ENCODE assay signal across 7 mouse cellular contexts in the genomic region with DNA sequence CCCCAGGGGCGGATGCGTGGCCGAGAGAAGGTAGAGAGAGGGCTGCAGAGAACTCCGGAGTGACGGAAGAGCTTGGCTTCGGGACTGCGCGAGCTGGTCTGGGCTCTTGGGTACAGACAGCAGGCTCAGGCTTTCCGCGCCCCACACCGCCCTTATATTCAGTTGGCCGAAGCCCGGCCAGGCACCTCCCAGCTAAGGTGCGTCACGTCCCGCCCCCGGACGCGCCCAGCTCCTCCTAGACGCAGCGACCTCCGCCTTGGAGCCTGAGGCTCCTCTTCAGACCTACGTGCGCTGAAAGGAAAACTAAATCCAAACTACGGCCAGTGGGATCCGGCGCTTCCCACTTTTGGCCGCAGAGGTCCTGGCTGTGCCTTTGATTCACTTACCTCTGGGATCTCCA. TPM values are rescaled to one million over a fixed set of nuclear protein-coding genes. Genes with fewer than 3 reads are reported as not detected.
A peak's percentile ranks its signal among the peaks of the same experiment; 100 is the strongest.
DNase-seq lines count a peak whose midpoint lies in the region; ATAC-seq lines count a peak whose summit lies in the region.

A gene (minus strand): TSS at position 127 of the 400 bp plus-strand sequence.

- H3K27me3 ChIP-seq in intestine, embryonic 14.5 days (replicated peaks; ENCODE audit: control insufficient read depth, insufficient read depth, low read length): peaks cover 16% of the 10 kb centered on the region
- H3K27me3 ChIP-seq in limb, embryonic 11.5 days (ENCODE audit: control insufficient read depth, insufficient read depth, low read length): peaks cover 19% of the 10 kb centered on the region
- peaks cover 46% of the 10 kb centered on the region for H3K27me3 ChIP-seq in midbrain, embryonic 12.5 days

- H3K27ac ChIP-seq in intestine, embryonic 14.5 days (ENCODE audit: low read depth): peak within 1 kb of the TSS; percentile 70
- no peak within 1 kb of the TSS for H3K27ac ChIP-seq in limb, embryonic 11.5 days (replicated peaks; ENCODE audit: low read depth, low read length)
- no peak within 1 kb of the TSS for H3K27ac ChIP-seq in midbrain, embryonic 12.5 days (replicated peaks)

- peaks cover 14% of the 10 kb centered on the region for H3K4me1 ChIP-seq in intestine, embryonic 14.5 days (replicated peaks; ENCODE audit: control insufficient read depth, insufficient read depth, low read length)
- peaks cover 16% of the 10 kb centered on the region for H3K4me1 ChIP-seq in limb, embryonic 11.5 days (ENCODE audit: control insufficient read depth, insufficient read depth, low read length)
- peaks cover 27% of the 10 kb centered on the region for H3K4me1 ChIP-seq in midbrain, embryonic 12.5 days

- 1% methylated on average over 28 of the region's 28 CpGs for WGBS in intestine, embryonic 14.5 days
- WGBS in limb, embryonic 11.5 days: under 1% methylated on average over 28 of the region's 28 CpGs
- WGBS in midbrain, embryonic 12.5 days: 0% methylated on average over 28 of the region's 28 CpGs

- peak within 1 kb of the TSS; percentile 97 for H3K4me2 ChIP-seq in intestine, embryonic 14.5 days (ENCODE audit: low read length)
- H3K4me2 ChIP-seq in limb, embryonic 11.5 days (ENCODE audit: low read depth, severe bottlenecking): peak within 1 kb of the TSS; percentile 92
- peak within 1 kb of the TSS; percentile 89 for H3K4me2 ChIP-seq in midbrain, embryonic 12.5 days (replicated peaks)

- peak within 1 kb of the TSS; percentile 46 for H3K4me3 ChIP-seq in intestine, embryonic 14.5 days (ENCODE audit: low read depth, low read length)
- peak within 1 kb of the TSS; percentile 41 for H3K4me3 ChIP-seq in limb, embryonic 11.5 days (ENCODE audit: low read depth, low read length)
- peak within 1 kb of the TSS; percentile 45 for H3K4me3 ChIP-seq in midbrain, embryonic 12.5 days

- peaks cover 26% of the 10 kb centered on the region for H3K36me3 ChIP-seq in intestine, embryonic 14.5 days (ENCODE audit: control insufficient read depth, insufficient read depth, low read length)
- H3K36me3 ChIP-seq in limb, embryonic 11.5 days (ENCODE audit: control insufficient read depth, insufficient read depth, low read length): 0 out of 2 replicates have a peak, but pooled peaks cover 3% of the 10 kb centered on the region
- peaks cover 24% of the 10 kb centered on the region for H3K36me3 ChIP-seq in midbrain, embryonic 12.5 days

- ATAC-seq in intestine, embryonic 14.5 days (replicated peaks; ENCODE audit: low FRiP score, low TSS enrichment, low read depth): peak; percentile 89
- ATAC-seq in limb, embryonic 11.5 days (ENCODE audit: insufficient number of reproducible peaks, low FRiP score, low TSS enrichment, low read depth): peak; percentile 75
- peak; percentile 60; the same call in 1 of the 2 replicates for ATAC-seq in midbrain, embryonic 12.5 days (ENCODE audit: low FRiP score, low read depth)

- peak within 1 kb of the TSS; percentile 48 for H3K9ac ChIP-seq in intestine, embryonic 14.5 days (ENCODE audit: low read length)
- peak within 1 kb of the TSS; percentile 47 for H3K9ac ChIP-seq in limb, embryonic 11.5 days (ENCODE audit: low read length)
- peak within 1 kb of the TSS; percentile 47 for H3K9ac ChIP-seq in midbrain, embryonic 12.5 days (replicated peaks)

- H3K9me3 ChIP-seq in intestine, embryonic 14.5 days (ENCODE audit: control insufficient read depth, low read length): no peaks in the 10 kb centered on the region
- H3K9me3 ChIP-seq in limb, embryonic 11.5 days (ENCODE audit: control insufficient read depth, low read length): no peaks in the 10 kb centered on the region
- no peaks in the 10 kb centered on the region for H3K9me3 ChIP-seq in midbrain, embryonic 12.5 days

- DNase-seq in adrenal gland, adult 2 months: peak; percentile 94
- peak; percentile 82 for DNase-seq in embryo, embryonic 10.5 days (ENCODE audit: low spot score)
- DNase-seq in gastrocnemius, postnatal 25 days: peak; percentile 83
- peak; percentile 89 for DNase-seq in intestine, embryonic 14.5 days (ENCODE audit: low spot score)
- peak; percentile 83 for DNase-seq in limb, embryonic 11.5 days (ENCODE audit: low spot score)
- peak; percentile 61 for DNase-seq in spleen, adult 12 weeks (ENCODE audit: low spot score)

RNA-seq across cellular contexts. Expression of the gene that starts here (rescaled TPM):
- 10 to 100 TPM; 20.7 to 43.3 TPM for total RNA-seq in adrenal gland, adult 2 months (2021)
- 24.8 and 31.6 TPM in 2 replicates for polyA plus RNA-seq in adrenal gland, adult 2 months (2012; rRNA removed)
- total RNA-seq in gastrocnemius, postnatal 25 days (2021): 1 to 10 TPM in 1 of 2 experiments, under 1 TPM in 1; 0.56 to 3.6 TPM
- 1.4 and 2.0 TPM in 2 replicates for polyA plus RNA-seq in intestine, embryonic 14.5 days (2014; fragmentation: Nextera tagmentation; extraction: Ambion mirVana)
- 1.1 and 1.2 TPM in 2 replicates for polyA plus RNA-seq in limb, embryonic 11.5 days (2014; fragmentation: Nextera tagmentation; extraction: Ambion mirVana)
- 0.84 and 1.9 TPM in 2 replicates for polyA plus RNA-seq in midbrain, embryonic 12.5 days (2016; fragmentation: Nextera tagmentation; extraction: Ambion mirVana)

Comparison
In these comparisons a context has a peak if more than half of its experiments do, and no peak if none do; other contexts are left out.
1. RNA of the gene that starts here (total RNA-seq): 20.7 to 43.3 TPM in adrenal gland, adult 2 months; 0.56 to 3.6 TPM in gastrocnemius, postnatal 25 days; every median in the first group is over 4 times any median in the second.
2. Peak in every context shown above with its lines, with median percentiles within 50 percentile points of each other: DNase-seq, ATAC-seq, H3K4me2 ChIP-seq, H3K4me3 ChIP-seq and H3K9ac ChIP-seq.